Mouse (Mus musculus): Measurements from ENCODE around the gene Fat3. TPM values are rescaled to one million over a fixed set of nuclear protein-coding genes. Genes with fewer than 3 reads are reported as not detected.

The Fat3 gene
- total RNA-seq, 1 experiment from 2014 or later: 3.1 TPM

GRCm38 (mm10) chr9:16310305-16310704 is 190.8 kb downstream of the Fat3 start:
- no peak for DNase-seq

DNA sequence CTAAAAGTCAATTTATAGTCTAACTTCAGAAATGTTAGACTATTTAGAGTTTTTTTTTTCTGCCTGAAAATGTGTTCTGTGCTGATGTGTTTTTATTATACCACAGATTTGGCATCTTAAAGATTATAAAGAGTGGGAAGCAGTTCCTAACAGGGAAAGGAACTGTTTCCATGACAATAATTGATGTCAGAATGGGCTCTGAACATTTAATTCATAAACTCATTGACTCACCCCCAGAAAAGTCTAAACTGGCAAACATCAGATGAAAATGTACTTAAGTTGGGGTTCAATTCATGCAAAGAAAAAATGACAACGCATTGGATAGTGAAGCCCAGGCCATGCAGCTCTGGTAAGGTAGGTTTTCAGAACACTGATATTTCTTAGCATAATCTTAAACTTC is 193.3 kb downstream of the Fat3 start:
- DNase-seq: no peak

GRCm38 (mm10) chr9:16306222-16306621 is 194.9 kb downstream of the Fat3 start:
- DNase-seq: no peak

- no peak for DNase-seq
These were observed 195.5 kb downstream of the Fat3 start for GRCm38 (mm10) chr9:16305396-16306086.

DNA sequence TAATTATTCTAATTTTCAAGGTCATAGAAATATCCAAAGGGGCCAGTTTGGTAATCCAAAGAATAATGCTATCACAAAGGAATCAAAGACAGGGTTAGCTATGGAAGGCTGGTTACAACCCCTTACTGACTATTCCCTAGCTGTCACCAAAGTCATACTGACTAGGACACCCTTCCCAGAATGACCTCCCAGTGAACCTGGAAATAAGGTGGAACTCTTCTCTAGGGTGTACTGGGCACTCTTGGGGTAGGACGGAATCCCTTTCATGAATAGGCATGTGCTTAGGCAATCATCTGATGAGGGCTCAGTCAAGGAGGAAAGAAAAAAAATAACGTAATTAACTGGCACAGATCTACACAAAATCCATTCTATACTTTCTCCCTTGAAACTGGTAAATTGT is 196.1 kb downstream of the Fat3 start:
- no peak for DNase-seq

GRCm38 (mm10) chr9:16302484-16302883 is 198.6 kb downstream of the Fat3 start:
- no peak for DNase-seq

GRCm38 (mm10) chr9:16297935-16298334 is 203.2 kb downstream of the Fat3 start:
- no peak for DNase-seq

GRCm38 (mm10) chr9:16293928-16294806 is 206.9 kb downstream of the Fat3 start:
- no peak for DNase-seq

DNA sequence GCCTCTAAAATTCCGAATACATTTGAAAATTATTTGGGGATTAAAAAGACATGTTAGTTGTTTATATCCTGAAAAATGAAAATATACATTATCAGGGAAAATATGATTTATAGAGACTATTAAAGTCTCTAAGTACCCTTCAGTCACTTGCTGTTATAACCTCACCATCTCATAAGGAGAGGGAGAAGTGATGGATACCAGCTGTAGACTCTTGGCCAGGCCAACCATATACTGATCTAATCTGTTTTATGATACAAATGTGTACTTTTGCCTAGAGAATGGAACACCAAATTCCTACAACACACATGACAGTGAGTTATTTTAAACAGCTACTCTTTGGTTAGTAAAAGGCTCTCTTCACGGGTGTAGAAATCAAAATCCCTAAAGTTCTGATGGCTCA is 208.6 kb downstream of the Fat3 start:
- no peak for DNase-seq

GRCm38 (mm10) chr9:16290911-16291310 is 210.2 kb downstream of the Fat3 start:
- no peak for DNase-seq

- DNase-seq: no peak
These were observed 218.1 kb downstream of the Fat3 start for GRCm38 (mm10) chr9:16283033-16283432.

DNA sequence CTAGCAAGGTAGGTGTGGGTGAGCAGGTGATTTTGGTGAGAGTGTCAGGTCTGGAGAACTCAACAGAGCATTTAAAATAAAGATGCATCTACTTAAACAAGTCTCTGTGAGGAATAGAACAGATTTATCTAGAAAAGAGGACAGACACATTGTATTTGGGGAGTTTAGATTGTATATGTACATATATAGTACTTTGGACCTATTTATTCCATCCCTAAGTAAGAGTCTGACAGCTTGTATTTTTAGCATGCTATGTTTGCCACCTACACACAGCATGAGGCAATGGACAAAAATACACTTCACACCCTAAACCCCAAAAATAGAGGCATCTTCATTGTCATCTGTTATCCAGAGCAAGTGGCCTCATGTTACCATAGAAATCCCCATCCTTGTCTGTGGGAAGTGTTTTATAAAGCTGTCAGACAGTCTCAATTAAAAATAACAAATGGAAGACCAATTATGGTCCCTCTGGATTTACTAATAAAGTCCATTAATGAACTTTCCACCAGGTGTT is 218.7 kb downstream of the Fat3 start:
- DNase-seq: no peak

DNA sequence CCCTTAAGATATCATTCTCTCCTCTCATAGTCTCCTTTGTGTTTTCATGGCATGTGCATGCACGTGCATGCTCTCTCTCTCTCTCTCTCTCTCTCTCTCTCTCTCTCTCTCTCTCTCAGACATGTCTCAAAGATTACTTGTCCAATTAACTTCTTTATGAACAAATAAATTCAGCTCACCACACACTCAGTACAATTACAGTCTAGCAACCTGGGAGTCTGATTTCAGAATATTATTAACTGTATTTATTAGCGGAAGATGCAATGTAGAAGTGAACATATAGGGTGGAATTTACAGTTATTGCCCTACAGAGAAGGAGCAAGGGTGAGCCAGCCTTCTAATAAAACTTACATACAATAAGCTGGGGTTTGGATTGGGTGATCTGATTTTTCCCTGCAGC is 225.5 kb downstream of the Fat3 start:
- DNase-seq: no peak

DNA sequence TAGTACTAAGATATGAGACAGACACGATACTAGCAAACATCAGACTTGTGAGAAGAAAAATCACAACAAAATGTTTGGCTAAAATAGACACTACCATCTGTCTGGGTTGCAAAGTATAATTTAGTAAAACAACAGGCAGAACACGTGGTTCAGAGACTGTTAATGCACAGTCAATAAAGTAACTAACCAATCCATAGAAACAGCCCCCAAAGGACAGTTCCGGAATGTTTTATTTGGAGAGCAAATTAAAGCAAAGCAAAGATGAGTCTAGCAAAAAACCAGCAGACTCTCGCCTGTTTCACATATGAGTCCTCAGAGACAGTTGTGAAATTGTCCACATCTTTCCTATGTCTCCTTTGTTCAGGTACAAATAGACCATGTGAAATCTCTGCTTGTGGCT is 227.0 kb downstream of the Fat3 start:
- no peak for DNase-seq

- no peak for DNase-seq
These were observed 228.3 kb downstream of the Fat3 start for GRCm38 (mm10) chr9:16272810-16273209.

DNA sequence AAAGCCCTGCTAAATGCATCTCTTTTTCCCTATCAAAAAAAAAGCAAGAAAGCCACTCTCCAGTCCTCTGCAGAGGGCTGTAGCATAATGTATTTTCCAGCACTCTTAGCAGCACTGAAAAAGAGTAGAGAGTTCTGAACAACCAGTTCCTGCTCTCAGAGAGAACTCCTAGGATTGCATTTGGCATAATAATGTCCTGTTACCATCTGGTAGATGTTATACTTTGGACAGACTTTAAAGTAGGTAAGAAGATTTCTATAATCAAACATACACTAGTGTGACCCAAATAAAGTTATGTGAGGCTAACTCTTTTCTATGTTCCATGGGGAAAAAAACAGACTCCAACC is 230.3 kb downstream of the Fat3 start:
- DNase-seq: no peak

DNA sequence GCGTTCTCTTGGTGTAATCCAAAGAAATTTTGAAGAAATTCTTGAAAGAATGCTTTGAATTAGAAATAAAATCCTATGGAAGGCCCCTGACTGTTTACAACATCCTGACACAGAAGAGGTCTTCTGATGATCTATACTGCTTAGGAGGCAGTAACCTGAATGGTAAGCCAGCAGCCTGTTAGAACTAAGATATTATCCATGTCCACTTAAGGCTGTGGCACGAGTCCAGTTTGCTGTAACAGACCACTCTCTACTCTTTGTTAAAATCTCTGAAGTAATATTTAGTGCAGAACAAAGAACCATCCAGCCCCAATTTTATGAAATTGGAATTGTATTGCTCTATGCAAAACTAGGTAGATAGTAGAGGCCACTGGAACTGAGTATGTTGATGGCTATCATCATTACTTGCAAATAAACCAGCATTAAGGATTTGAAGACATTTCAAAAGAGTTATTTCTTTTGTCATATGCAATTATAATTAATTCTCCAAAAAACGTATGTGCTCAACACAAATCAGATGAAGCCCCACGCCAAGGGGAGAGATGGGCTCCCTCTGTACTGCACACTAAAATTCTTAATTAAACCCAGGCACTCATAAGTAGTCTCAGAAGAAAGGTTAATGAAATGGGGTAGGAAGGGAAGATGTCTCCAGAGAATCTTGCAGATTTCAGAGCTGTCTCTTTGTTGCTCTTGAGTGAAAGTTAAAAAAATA is 230.9 kb downstream of the Fat3 start:
- no peak for DNase-seq

- DNase-seq: no peak
These were observed 235.6 kb downstream of the Fat3 start for GRCm38 (mm10) chr9:16265519-16265918.

DNA sequence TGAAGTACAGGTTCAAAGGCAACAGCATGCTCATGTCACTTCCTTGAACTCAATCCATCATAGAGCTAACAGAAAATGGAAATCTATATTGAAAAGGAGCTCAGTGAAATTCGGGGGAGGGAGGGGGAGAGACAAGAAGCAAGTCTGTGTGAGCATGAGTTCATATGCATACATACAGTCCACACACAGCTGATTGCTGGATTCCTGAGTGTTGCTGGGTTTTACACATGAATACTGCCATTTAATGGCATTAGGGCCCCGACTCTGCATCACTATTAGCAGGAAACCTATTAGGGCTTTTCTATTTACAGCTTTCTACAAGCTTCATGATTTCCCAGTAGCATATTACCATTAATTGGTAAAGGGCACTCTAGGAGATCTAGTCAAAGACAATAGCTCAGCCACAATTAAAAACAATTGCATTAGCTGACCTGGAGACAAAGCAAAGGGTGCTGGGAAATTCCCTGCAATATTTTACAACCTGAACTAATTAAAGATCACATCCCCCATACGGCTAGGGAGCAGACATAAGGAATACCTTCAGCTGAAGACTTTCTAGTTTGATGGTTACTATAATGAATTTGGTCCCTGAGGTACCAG is 243.7 kb downstream of the Fat3 start:
- DNase-seq: no peak

DNA sequence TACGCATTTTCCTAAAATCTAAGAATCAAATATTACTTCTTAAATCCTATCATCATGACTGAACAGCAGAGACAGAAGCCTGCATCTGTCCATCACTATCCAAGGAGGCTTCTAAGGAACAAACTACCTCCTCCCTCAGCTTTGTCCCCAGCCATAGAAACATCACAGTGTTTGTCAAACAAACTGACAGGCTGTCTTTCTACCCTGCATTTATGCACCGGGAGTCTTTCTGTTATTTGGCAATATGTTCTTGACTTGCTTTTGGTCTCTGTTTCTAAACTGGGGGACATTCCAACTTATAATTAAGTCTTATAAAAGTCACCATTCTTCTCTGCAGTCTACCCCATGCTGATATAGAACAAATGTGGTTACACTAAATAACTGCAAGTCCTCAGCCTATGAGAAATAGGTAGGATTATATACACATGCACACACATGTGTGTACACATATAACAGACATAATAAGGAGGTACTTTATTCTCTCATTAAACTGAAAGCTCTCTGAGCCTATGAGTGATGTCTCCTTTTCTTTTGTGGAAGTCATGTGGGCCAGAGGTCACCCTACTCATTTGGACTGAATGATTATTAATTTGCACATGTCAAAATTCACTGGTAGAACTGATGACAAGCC is 244.4 kb downstream of the Fat3 start:
- no peak for DNase-seq

GRCm38 (mm10) chr9:16246741-16247140 is 254.3 kb downstream of the Fat3 start:
- DNase-seq: no peak

DNA sequence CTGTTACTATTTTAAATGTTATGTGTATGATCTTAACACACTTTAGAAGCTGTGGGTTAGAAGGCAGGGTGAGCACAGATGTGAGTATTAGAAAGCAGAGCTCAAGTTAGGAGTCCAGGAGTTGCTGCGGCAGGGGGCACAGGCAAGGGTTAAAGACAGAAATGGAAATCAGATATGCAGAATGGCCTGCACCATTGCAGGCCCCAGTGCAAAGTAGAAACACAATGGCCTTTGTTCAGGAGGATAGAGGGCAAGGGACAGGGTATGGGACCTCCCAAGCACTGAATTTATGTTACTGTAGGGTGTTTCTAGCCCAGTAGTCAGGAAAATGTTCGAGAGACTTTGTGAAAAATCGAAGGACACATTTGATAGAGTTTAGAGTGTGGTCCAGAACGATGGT is 269.5 kb downstream of the Fat3 start:
- DNase-seq: no peak

Data from adrenal gland, postnatal 14 days (tissue).